Mouse (Mus musculus) neural tube, embryonic 14.5 days (tissue): ENCODE data around the gene Zbtb34. TPM values are rescaled to one million over a fixed set of nuclear protein-coding genes. Genes with fewer than 3 reads are reported as not detected.

Source experiments
- ATAC-seq: fragments of 200-750 bp; cut with Nextera tagmentation; 2 replicates; pipeline ENCODE4 v1.8.0; 2017; ENCODE audit warnings: low read depth, mild to moderate bottlenecking, moderate TSS enrichment, moderate library complexity
- H3K27ac ChIP-seq: fragments of 300-500 bp; sonication (generic); 2 replicates; pipeline ENCODE4 v1.5.1; 2014; ENCODE audit warnings: low read depth, mild to moderate bottlenecking, control low read depth, low read length, moderate library complexity, mixed read lengths
- H3K27me3 ChIP-seq: fragments of 300-500 bp; sonication (generic); 2 replicates; pipeline ENCODE4 v1.6.1; 2014; ENCODE audit warnings: low read length; ENCODE audit not compliant: control insufficient read depth, insufficient read depth
- H3K36me3 ChIP-seq: fragments of 300-500 bp; sonication (generic); 2 replicates; pipeline ENCODE4 v1.6.1; 2014; ENCODE audit warnings: low read length, mixed read lengths; ENCODE audit not compliant: control insufficient read depth, insufficient read depth
- H3K4me1 ChIP-seq: fragments of 300-500 bp; sonication (generic); 2 replicates; pipeline ENCODE4 v1.6.1; 2014; ENCODE audit warnings: low read length; ENCODE audit not compliant: control insufficient read depth, insufficient read depth
- H3K4me2 ChIP-seq: fragments of 300-500 bp; sonication (generic); 2 replicates; pipeline ENCODE4 v1.6.1; 2014; ENCODE audit warnings: mild to moderate bottlenecking, low read depth, low read length, control low read depth
- H3K4me3 ChIP-seq: fragments of 300-500 bp; sonication (generic); 2 replicates; pipeline ENCODE4 v1.5.1; 2014; ENCODE audit warnings: low read depth, low read length, control low read depth, mixed read lengths
- H3K9ac ChIP-seq: fragments of 300-500 bp; sonication (generic); replicated peaks from 2 replicates; pipeline ENCODE4 v1.6.1; 2014; ENCODE audit warnings: low read depth, mild to moderate bottlenecking, control low read depth, low read length, mixed read lengths
- H3K9me3 ChIP-seq: fragments of 300-500 bp; sonication (generic); 2 replicates; pipeline ENCODE4 v1.6.1; 2016; ENCODE audit warnings: low read length; ENCODE audit not compliant: control insufficient read depth
- WGBS: fragments of 180-500 bp; shearing (Covaris S2); extraction: QIAGEN DNeasy Blood & Tissue Kit; methylation state at CpG from one replicate; pipeline ENCODE4 v1.1.7; 2014; 5-methylcytosine and 5-hydroxymethylcytosine counted together
- polyA plus RNA-seq: library from polyadenylated mRNA; unstranded; fragments of >200 nt; fragmentation: Nextera tagmentation; extraction: Ambion mirVana; gene quantifications from 2 replicates; pipeline ENCODE4 v1.2.1, GENCODE M21; 2014

Gene Zbtb34
- polyA plus RNA-seq, result 9.6 and 12.9 TPM in 2 replicates

GRCm38 (mm10) chr2:33430771-33431699 is at the start of gene Zbtb34:
Gene Zbtb34, minus strand, starts transcription at chr2:33431324.
- peak; percentile 77 for ATAC-seq
- Histone ChIP-seq H3K4me1 (peaks cover 24% of the 10 kb centered on the region), H3K27me3 (no peaks in the 10 kb centered on the region), H3K9ac (peak within 1 kb of the TSS; percentile 96), H3K4me2 (peak within 1 kb of the TSS; percentile 93), H3K36me3 (peaks cover 10% of the 10 kb centered on the region; the same call in 1 of the 2 replicates), H3K27ac (peak within 1 kb of the TSS; percentile 62), H3K4me3 (peak within 1 kb of the TSS; percentile 96), H3K9me3 (no peaks in the 10 kb centered on the region)
- under 1% methylated on average over 53 of the region's 102 CpGs for WGBS

- H3K4me1 ChIP-seq, result no peaks in the 10 kb centered on the region
- no peak overlapping the region for H3K4me2 ChIP-seq
- no peaks in the 10 kb centered on the region for H3K9me3 ChIP-seq
- H3K27me3 ChIP-seq, result no peaks in the 10 kb centered on the region
- 90% methylated on average over 10 of the region's 10 CpGs for WGBS
- H3K4me3 ChIP-seq, result no peak overlapping the region
- no peak for ATAC-seq
- H3K27ac ChIP-seq, result no peak overlapping the region
- H3K36me3 ChIP-seq, result no peaks in the 10 kb centered on the region
- no peak overlapping the region for H3K9ac ChIP-seq
Measured at GRCm38 (mm10) chr2:33477961-33478755, 47.0 kb upstream of the Zbtb34 start.

- Histone ChIP-seq H3K4me3 (no peak overlapping the region), H3K9ac (no peak overlapping the region), H3K27ac (no peak overlapping the region), H3K4me2 (no peak overlapping the region), H3K27me3 (no peaks in the 10 kb centered on the region), H3K9me3 (no peaks in the 10 kb centered on the region), H3K36me3 (no peaks in the 10 kb centered on the region), H3K4me1 (no peaks in the 10 kb centered on the region)
- ATAC-seq, result no peak
Measured at GRCm38 (mm10) chr2:33475961-33476360, 44.8 kb upstream of the Zbtb34 start.

GRCm38 (mm10) chr2:33468466-33469097 is 37.5 kb upstream of the Zbtb34 start, which contains the start of gene Zbtb43:
Gene Zbtb43, minus strand, starts transcription at chr2:33468559.
- peak; percentile 94 for ATAC-seq
- H3K4me3 ChIP-seq, result peak within 1 kb of the TSS; percentile 93
- peak within 1 kb of the TSS; percentile 80 for H3K4me2 ChIP-seq
- peaks cover 15% of the 10 kb centered on the region for H3K4me1 ChIP-seq
- 7% methylated on average over 36 of the region's 36 CpGs for WGBS
- no peak within 1 kb of the TSS for H3K27ac ChIP-seq
- no peaks in the 10 kb centered on the region; the same call in 1 of the 2 replicates for H3K36me3 ChIP-seq
- peak within 1 kb of the TSS; percentile 87 for H3K9ac ChIP-seq
- no peaks in the 10 kb centered on the region for H3K9me3 ChIP-seq
- H3K27me3 ChIP-seq, result no peaks in the 10 kb centered on the region

- H3K27ac ChIP-seq, result no peak overlapping the region
- H3K27me3 ChIP-seq, result no peaks in the 10 kb centered on the region
- H3K4me1 ChIP-seq, result peaks cover 15% of the 10 kb centered on the region
- H3K4me3 ChIP-seq, result peak overlapping the region; percentile 93
- no peaks in the 10 kb centered on the region for H3K9me3 ChIP-seq
- H3K9ac ChIP-seq, result peak overlapping the region; percentile 87
- peak; percentile 64; the same call in 1 of the 2 replicates for ATAC-seq
- H3K36me3 ChIP-seq, result no peaks in the 10 kb centered on the region; the same call in 1 of the 2 replicates
- H3K4me2 ChIP-seq, result peak overlapping the region; percentile 80
- 6% methylated on average over 57 of the region's 57 CpGs for WGBS
Measured at GRCm38 (mm10) chr2:33467546-33468465, 36.7 kb upstream of the Zbtb34 start.

- no peak overlapping the region for H3K4me2 ChIP-seq
- ATAC-seq, result no peak
Measured at GRCm38 (mm10) chr2:33465966-33466365, 34.8 kb upstream of the Zbtb34 start.

GRCm38 (mm10) chr2:33465215-33465614 is 34.1 kb upstream of the Zbtb34 start:
- Histone ChIP-seq H3K36me3 (peaks cover 14% of the 10 kb centered on the region; the same call in 1 of the 2 replicates), H3K9me3 (no peaks in the 10 kb centered on the region), H3K27me3 (no peaks in the 10 kb centered on the region), H3K4me2 (no peak overlapping the region), H3K27ac (no peak overlapping the region), H3K9ac (no peak overlapping the region), H3K4me1 (peaks cover 15% of the 10 kb centered on the region), H3K4me3 (no peak overlapping the region)
- 61% methylated on average over 5 of the region's 5 CpGs for WGBS
- no peak for ATAC-seq

More at GRCm38 (mm10) chr2:33465966-33466365, 34.8 kb upstream of the Zbtb34 start:
- H3K9ac ChIP-seq, result no peak overlapping the region
- H3K4me1 ChIP-seq, result peaks cover 15% of the 10 kb centered on the region
- 63% methylated on average over 4 of the region's 4 CpGs for WGBS
- H3K9me3 ChIP-seq, result no peaks in the 10 kb centered on the region
- no peaks in the 10 kb centered on the region for H3K27me3 ChIP-seq
- H3K27ac ChIP-seq, result no peak overlapping the region
- H3K36me3 ChIP-seq, result peaks cover 13% of the 10 kb centered on the region; the same call in 1 of the 2 replicates
- no peak overlapping the region for H3K4me3 ChIP-seq

GRCm38 (mm10) chr2:33462066-33462465 is 30.9 kb upstream of the Zbtb34 start:
- ATAC-seq, result no peak
- WGBS, result 95% methylated on average over 7 of the region's 7 CpGs
- H3K9me3 ChIP-seq, result no peaks in the 10 kb centered on the region

More at GRCm38 (mm10) chr2:33462066-33462465, 30.9 kb upstream of the Zbtb34 start:
- no peaks in the 10 kb centered on the region for H3K27me3 ChIP-seq
- no peak overlapping the region for H3K4me3 ChIP-seq
- no peak overlapping the region for H3K9ac ChIP-seq
- peaks cover 18% of the 10 kb centered on the region; the same call in 1 of the 2 replicates for H3K36me3 ChIP-seq
- H3K4me2 ChIP-seq, result no peak overlapping the region
- peaks cover 8% of the 10 kb centered on the region for H3K4me1 ChIP-seq
- H3K27ac ChIP-seq, result no peak overlapping the region
